Mouse (Mus musculus) embryonic facial prominence, embryonic 13.5 days (tissue): Measurements from ENCODE around the gene Hist1h2be. TPM values are rescaled to one million over a fixed set of nuclear protein-coding genes. Genes with fewer than 3 reads are reported as not detected.
A peak's percentile ranks its signal among the peaks of the same experiment; 100 is the strongest.
"Not testable (repeated sequence)": the region's sequence is repeated elsewhere in the genome, so short reads cannot be mapped to it uniquely, and the experiment has no call there.

Experiments
- ATAC-seq: fragments of 200-750 bp; cut with Nextera tagmentation; 2 replicates; pipeline ENCODE4 v1.8.0; 2017; ENCODE audit warnings: low read depth; ENCODE audit not compliant: insufficient number of reproducible peaks, insufficient read depth, low FRiP score, low TSS enrichment
- H3K27ac ChIP-seq: fragments of 300-500 bp; sonication (generic); 2 replicates; pipeline ENCODE4 v1.5.1; 2015; ENCODE audit warnings: moderate library complexity, mild to moderate bottlenecking, inconsistent platforms
- H3K27me3 ChIP-seq: fragments of 300-500 bp; sonication (generic); 2 replicates; pipeline ENCODE4 v1.6.1; 2015; ENCODE audit warnings: mild to moderate bottlenecking, inconsistent platforms
- H3K36me3 ChIP-seq: fragments of 300-500 bp; sonication (generic); 2 replicates; pipeline ENCODE4 v1.6.1; 2015; ENCODE audit warnings: mild to moderate bottlenecking, inconsistent platforms
- H3K4me1 ChIP-seq: fragments of 300-500 bp; sonication (generic); 2 replicates; pipeline ENCODE4 v1.6.1; 2015; ENCODE audit warnings: inconsistent platforms
- H3K4me2 ChIP-seq: fragments of 300-500 bp; sonication (generic); 2 replicates; pipeline ENCODE4 v1.6.1; 2015; ENCODE audit warnings: moderate library complexity, mild to moderate bottlenecking, inconsistent platforms
- H3K4me3 ChIP-seq: fragments of 300-500 bp; sonication (generic); 2 replicates; pipeline ENCODE4 v1.5.1; 2015; ENCODE audit warnings: mild to moderate bottlenecking, inconsistent platforms
- H3K9ac ChIP-seq: fragments of 300-500 bp; sonication (generic); 2 replicates; pipeline ENCODE4 v1.6.1; 2015; ENCODE audit warnings: mild to moderate bottlenecking, inconsistent platforms
- H3K9me3 ChIP-seq: fragments of 300-500 bp; sonication (generic); 2 replicates; pipeline ENCODE4 v1.6.1; 2016; ENCODE audit warnings: inconsistent platforms
- WGBS: fragments of 180-500 bp; shearing (Covaris S2); methylation state at CpG from one replicate; pipeline ENCODE4 v1.1.7; 2015; ENCODE audit warnings: mixed read lengths; 5-methylcytosine and 5-hydroxymethylcytosine counted together
- polyA plus RNA-seq: library from polyadenylated mRNA; unstranded; fragments of >200 nt; fragmentation: Nextera tagmentation; extraction: Ambion mirVana; gene quantifications from 2 replicates; pipeline ENCODE4 v1.2.1, GENCODE M21; 2015

The Hist1h2be gene
- polyA plus RNA-seq, 1 experiment from 2014 or later: 3.3 TPM

DNA sequence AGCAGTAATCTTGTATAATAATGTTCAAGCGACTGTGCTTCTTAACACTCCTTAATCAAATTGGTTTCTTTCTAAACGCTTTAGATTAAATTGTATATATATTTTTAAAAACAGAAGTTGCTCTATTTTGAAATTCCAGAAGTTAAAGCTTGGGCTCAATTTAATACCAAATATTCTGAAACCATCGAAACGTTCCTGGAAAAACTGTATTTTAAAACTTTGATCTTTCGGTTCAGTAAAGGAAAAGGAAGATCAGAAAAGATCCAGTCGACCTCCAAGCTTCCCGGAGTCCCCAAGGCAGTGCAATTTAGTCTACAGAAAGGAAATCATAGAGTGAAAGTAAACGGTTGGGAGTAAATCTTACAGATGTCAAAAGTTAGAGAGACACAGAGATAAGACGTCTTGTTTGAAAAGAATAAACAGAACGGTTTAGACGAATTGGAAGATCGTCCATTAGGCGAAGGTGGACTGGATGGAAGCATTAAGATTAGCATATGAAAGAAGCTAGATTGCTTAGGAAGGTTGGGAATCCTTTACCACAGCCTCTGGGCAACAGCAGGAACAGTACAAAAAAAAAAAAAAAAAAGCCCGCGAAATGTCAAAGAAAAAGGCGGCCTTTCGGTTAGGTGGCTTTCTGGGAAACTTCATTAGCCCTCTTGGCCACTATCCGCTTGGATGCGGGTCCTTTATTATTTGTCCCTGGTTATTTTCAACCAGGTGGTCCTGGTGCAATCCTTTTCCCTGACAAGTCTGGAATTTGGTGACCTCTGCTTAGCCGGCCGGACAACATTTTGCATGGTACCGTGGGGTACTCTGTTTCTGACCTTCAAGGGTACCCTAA lies 34.6 kb downstream of the Hist1h2be start:
- peaks cover 29% of the 10 kb centered on the region for H3K4me1 ChIP-seq
- 2% methylated on average over 22 of the region's 22 CpGs for WGBS

DNA sequence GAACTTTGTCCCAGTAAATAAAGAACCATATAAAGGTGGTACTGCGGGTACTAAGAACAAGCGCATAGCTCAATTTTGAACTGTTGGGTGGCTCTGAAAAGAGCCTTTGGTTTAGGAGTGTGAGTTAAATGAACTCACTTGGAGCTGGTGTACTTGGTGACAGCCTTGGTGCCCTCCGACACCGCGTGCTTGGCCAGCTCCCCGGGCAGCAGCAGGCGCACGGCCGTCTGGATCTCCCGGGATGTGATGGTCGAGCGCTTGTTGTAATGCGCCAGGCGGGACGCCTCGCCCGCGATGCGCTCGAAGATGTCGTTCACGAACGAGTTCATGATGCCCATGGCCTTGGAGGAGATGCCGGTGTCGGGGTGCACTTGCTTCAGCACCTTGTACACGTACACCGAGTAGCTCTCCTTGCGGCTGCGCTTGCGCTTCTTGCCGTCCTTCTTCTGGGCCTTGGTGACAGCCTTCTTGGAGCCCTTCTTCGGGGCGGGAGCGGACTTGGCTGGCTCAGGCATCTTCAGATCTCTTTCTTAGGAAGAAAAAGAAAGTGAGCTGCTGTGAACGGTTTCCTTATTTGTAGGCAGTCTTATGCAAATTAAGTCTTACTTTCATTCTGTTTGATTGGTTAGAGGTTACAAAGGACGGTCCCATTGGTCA lies 35.4 kb downstream of the Hist1h2be start:
- peak overlapping the region; percentile 50 for H3K4me3 ChIP-seq
- H3K4me1 ChIP-seq: peaks cover 34% of the 10 kb centered on the region
- H3K27me3 ChIP-seq, H3K9me3 ChIP-seq, H3K36me3 ChIP-seq: not testable (repeated sequence)
- H3K9ac ChIP-seq: peak overlapping the region; percentile 78
- under 1% methylated on average over 34 of the region's 36 CpGs for WGBS
- peak overlapping the region; percentile 84 for H3K4me2 ChIP-seq
- ATAC-seq: peak; percentile 85
- H3K27ac ChIP-seq: peak overlapping the region; percentile 98

More for the DNA sequence above, 34.6 kb downstream of the Hist1h2be start:
- Histone ChIP-seq H3K27me3 (no peaks in the 10 kb centered on the region), H3K4me2 (peak overlapping the region; percentile 84), H3K4me3 (peak overlapping the region; percentile 50), H3K9ac (peak overlapping the region; percentile 72), H3K9me3 (no peaks in the 10 kb centered on the region), H3K36me3 (no peaks in the 10 kb centered on the region), H3K27ac (peak overlapping the region; percentile 95)
- ATAC-seq: no peak

DNA sequence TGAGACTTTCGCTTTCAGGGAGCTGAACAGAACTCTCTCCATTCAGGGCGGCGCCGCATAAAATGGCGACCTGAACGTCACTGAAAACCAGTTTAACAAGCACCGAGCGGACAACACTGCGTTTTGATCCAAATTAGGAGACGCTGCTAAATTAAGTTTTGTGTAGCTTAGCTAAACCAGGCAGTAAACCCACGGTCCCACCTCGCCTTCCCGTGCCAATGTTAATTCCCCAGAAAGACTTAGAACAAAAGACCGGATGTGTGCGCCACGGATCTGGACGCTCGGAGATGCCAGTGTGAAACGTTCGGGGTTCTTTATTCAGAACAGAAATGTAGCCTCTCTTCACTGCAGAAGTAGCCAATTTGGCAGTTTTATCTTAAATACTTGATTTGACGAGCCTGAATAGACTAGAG lies 35.9 kb downstream of the Hist1h2be start:
- H3K36me3 ChIP-seq: no peaks in the 10 kb centered on the region
- no peaks in the 10 kb centered on the region for H3K27me3 ChIP-seq
- H3K4me3 ChIP-seq: peak overlapping the region; percentile 50
- peak overlapping the region; percentile 78 for H3K9ac ChIP-seq
- ATAC-seq: no peak
- peak overlapping the region; percentile 98 for H3K27ac ChIP-seq
- peaks cover 34% of the 10 kb centered on the region for H3K4me1 ChIP-seq
- under 1% methylated on average over 21 of the region's 21 CpGs for WGBS
- H3K4me2 ChIP-seq: peak overlapping the region; percentile 84
- no peaks in the 10 kb centered on the region for H3K9me3 ChIP-seq

DNA sequence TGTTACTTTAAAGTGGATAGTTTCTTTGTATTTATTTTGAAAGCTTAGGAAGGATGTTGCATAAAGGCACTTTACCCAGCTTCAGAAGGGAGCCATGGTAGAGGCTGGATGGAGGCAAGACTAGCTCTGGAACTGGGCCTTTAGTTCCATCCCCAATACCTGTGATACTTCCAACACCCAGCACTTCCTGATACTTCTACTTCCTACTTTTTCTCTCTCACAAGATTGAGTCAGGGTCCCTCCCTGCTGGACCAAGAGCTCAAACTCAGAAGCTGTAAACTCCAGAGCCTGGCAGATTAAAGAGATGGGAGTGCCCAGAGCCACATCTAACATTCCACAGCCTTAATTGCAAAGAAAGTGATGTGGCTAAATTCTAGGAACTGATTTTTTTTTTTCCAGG lies 36.6 kb downstream of the Hist1h2be start:
- ATAC-seq: no peak
- Histone ChIP-seq H3K4me2 (peak overlapping the region; percentile 84), H3K9ac (peak overlapping the region; percentile 78)

DNA sequence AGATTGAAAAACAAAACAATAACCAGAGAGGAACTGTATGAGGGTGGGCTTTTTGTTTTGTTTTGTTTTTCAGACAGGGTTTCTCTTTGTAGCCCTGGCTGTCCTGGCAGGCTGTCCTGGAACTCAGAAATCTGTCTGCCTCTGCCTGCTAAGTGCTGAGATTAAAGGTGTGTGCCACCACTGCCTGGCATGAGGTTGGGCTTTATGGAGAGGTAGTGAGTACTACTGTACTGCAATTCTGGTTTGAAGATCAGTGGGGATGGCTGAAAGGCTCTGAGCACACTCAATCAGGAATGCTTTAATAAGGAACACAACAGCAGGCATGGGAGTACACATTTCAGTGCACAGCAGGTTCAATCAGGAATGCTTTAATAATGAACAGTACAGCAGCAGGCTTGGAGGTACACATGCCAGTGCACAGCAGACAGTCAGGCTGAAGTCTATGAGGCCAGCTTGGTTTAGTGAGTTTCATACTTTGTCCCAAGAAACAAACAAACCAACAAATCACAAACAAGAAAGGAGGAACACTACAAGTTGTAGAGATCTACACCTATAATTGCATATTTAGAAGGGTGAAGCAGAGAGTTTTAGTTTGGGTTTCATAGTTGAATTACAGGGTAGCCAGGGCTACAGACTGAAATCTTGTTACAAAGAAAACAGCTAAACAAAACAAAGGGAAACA lies 37.4 kb downstream of the Hist1h2be start:
- Histone ChIP-seq H3K4me1 (peaks cover 34% of the 10 kb centered on the region), H3K27me3 (no peaks in the 10 kb centered on the region), H3K4me2 (peak overlapping the region; percentile 84), H3K9ac (peak overlapping the region; percentile 41; the same call in 1 of the 2 replicates), H3K27ac (peak overlapping the region; percentile 98), H3K4me3 (no peak overlapping the region), H3K9me3 (no peaks in the 10 kb centered on the region), H3K36me3 (no peaks in the 10 kb centered on the region)
- no peak for ATAC-seq

More for the DNA sequence above, 36.6 kb downstream of the Hist1h2be start:
- Histone ChIP-seq H3K9me3 (no peaks in the 10 kb centered on the region), H3K27me3 (no peaks in the 10 kb centered on the region), H3K27ac (peak overlapping the region; percentile 98), H3K36me3 (no peaks in the 10 kb centered on the region), H3K4me1 (peaks cover 34% of the 10 kb centered on the region), H3K4me3 (peak overlapping the region; percentile 50)

DNA sequence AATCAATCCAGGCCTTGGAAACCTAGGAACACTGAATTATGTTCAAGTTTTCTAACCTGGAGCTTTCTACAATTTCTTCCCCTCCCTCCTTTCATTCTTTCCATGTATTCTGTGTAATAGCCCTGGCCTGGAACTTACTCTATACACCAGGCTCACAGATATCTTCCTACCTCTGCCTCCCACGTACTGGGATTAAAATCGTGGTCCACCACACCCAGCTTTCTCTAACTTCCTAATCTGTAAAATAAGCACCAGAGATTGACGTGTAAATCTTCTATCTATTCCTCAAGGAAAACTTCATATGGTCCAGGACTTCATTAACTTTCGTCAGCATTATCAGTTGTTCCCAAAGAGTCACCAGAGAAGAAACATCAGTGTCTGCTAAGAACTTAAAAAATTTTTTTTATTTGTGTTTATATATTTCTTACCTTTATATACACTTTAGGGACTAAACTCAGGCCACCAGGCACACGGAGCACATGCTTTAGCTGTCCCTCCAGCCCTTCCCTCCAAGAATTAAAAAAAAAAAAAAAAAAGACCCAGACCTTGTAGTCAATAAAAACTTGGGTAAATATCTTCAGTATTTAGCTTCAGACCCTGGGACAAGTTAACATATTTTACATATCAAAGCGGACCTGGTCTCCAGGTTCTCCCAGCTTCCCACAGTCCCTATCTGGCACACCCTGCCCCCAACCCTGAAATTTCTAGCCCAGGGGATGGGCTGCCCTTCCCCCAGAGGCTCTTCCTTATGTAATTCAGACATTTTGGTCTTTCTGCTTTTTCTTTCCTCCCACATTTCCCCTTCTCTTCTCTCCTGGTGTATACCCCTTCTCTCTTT lies 38.5 kb downstream of the Hist1h2be start:
- H3K4me2 ChIP-seq: peak overlapping the region; percentile 84
- WGBS: 4% methylated on average over 6 of the region's 6 CpGs
- peaks cover 34% of the 10 kb centered on the region for H3K4me1 ChIP-seq
- peak overlapping the region; percentile 98 for H3K27ac ChIP-seq
- no peaks in the 10 kb centered on the region for H3K36me3 ChIP-seq
- H3K4me3 ChIP-seq: peak overlapping the region; percentile 59
- no peaks in the 10 kb centered on the region for H3K27me3 ChIP-seq
- ATAC-seq: no peak
- H3K9me3 ChIP-seq: no peaks in the 10 kb centered on the region
- peak overlapping the region; percentile 80 for H3K9ac ChIP-seq

DNA sequence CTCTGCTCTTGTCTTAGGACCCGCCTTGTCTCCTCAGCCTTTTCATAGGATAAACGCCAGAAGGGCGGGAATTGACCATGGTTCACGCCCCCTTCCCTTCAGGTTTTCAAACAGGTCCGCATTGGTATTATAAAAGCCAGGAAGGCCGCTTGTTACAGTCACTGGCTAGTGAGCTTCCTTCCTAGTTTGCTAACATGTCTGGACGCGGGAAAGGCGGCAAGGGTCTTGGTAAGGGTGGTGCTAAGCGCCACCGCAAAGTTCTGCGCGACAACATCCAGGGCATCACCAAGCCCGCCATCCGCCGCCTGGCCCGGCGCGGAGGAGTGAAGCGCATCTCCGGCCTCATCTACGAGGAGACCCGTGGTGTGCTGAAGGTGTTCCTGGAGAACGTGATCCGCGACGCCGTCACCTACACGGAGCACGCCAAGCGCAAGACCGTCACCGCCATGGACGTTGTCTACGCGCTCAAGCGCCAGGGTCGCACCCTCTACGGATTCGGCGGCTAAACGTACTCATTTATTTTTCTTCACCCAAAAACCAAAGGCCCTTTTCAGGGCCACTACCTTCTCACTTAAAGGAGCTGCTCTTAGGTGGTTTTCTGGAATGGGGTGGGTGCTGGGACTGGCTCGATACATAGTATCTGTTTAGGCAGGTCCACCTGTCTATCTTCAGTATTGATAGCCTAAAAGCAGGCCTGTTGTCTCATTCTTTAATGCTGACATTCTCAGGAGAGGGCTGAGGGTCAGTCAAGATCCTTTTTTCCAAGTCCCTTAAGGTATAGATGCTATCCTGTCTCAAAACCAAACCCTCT lies 39.3 kb downstream of the Hist1h2be start, which contains the start of gene Hist1h4d:
TSS of gene Hist1h4d (plus strand) at position 191 of the 811 bp plus-strand sequence.
- Histone ChIP-seq H3K9me3 (no peaks in the 10 kb centered on the region), H3K4me2 (peak within 1 kb of the TSS; percentile 84), H3K36me3 (no peaks in the 10 kb centered on the region), H3K4me1 (peaks cover 38% of the 10 kb centered on the region), H3K27ac (peak within 1 kb of the TSS; percentile 98), H3K9ac (peak within 1 kb of the TSS; percentile 80), H3K4me3 (peak within 1 kb of the TSS; percentile 59), H3K27me3 (no peaks in the 10 kb centered on the region)
- under 1% methylated on average over 43 of the region's 43 CpGs for WGBS
- ATAC-seq: peak; percentile 88

DNA sequence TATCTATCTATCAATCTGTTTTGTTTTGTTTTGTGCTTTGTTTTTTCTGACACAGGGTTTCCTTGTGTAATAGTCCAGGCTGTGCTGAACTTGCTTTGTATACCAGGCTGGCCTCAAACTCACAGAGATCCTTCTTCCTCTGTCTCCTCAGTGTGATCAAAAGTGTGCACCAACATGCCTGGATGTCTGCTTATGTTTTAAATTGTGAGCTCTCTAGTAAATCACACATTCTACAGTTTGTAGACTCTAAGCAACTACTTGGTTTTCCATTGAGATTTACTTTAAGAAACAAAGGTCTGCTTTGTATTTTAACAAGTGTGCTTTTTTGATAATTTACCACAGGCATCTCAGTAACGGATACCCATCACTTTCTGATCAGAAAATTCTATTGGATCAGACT lies 43.1 kb downstream of the Hist1h2be start:
- H3K27ac ChIP-seq: peak overlapping the region; percentile 64; the same call in 1 of the 2 replicates

DNA sequence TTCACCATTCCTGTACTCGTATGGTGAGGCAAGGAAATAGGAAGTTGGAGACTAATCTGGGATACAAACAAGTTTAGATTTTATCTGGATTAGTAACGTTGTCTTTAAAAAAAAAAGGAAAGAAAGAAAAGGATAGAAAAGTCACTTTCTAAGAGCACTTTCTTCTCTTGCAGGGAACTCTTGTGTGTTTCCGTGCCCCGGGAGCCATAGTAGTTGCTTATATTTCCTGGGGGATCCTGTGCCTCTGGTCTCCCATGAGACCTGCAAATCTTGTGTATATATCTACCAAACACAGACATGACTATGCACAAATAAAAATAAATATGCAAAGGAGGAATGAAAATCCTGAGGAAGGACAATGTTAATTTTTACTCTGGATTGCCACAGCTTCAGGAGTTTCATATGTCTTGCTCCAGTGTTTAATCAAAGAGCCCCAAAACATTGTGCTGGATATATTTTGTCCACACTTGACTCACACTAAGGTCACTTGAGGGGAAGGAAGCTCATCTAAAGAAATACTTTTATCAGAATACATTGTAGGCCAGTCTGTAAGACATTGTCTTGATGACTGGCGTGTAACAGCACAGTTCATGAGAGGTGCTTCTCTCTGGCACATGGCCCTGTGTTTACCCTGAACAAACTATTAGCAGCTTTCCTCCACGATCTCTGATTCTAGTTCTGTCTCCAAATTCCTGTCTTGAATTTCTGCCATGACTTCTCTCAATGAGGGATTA lies 43.9 kb downstream of the Hist1h2be start:
- 33% methylated on average over 6 of the region's 6 CpGs for WGBS
- peak overlapping the region; percentile 75 for H3K4me2 ChIP-seq

More for the DNA sequence above, 43.1 kb downstream of the Hist1h2be start:
- no peak overlapping the region for H3K4me2 ChIP-seq
- H3K36me3 ChIP-seq: no peaks in the 10 kb centered on the region
- H3K27me3 ChIP-seq: no peaks in the 10 kb centered on the region
- ATAC-seq: no peak
- no peaks in the 10 kb centered on the region for H3K9me3 ChIP-seq
- no peak overlapping the region for H3K9ac ChIP-seq
- no peak overlapping the region for H3K4me3 ChIP-seq
- peaks cover 31% of the 10 kb centered on the region for H3K4me1 ChIP-seq
- WGBS: 83% methylated on average over 1 of the region's 1 CpGs

More for the DNA sequence above, 43.9 kb downstream of the Hist1h2be start:
- Histone ChIP-seq H3K36me3 (no peaks in the 10 kb centered on the region), H3K4me1 (peaks cover 23% of the 10 kb centered on the region), H3K27ac (peak overlapping the region; percentile 92), H3K9ac (peak overlapping the region; percentile 85), H3K4me3 (peak overlapping the region; percentile 50), H3K27me3 (no peaks in the 10 kb centered on the region), H3K9me3 (no peaks in the 10 kb centered on the region)
- no peak for ATAC-seq
